Mouse (Mus musculus): Measurements from ENCODE around the gene Gm17545.
A peak's percentile ranks its signal among the peaks of the same experiment; 100 is the strongest.
"Not testable (repeated sequence)": the region's sequence is repeated elsewhere in the genome, so short reads cannot be mapped to it uniquely, and the experiment has no call there.

Gm17545 gene

GRCm38 (mm10) chr9:22453990-22454389 lies at the start of gene Gm17545:
Gene Gm17545, plus strand, starts transcription at chr9:22454290.
- DNase-seq, result not testable (repeated sequence)

- DNase-seq, result no peak
Measured at GRCm38 (mm10) chr9:22405414-22405813, 48.7 kb upstream of the Gm17545 start.

GRCm38 (mm10) chr9:22407633-22408032 lies 46.5 kb upstream of the Gm17545 start:
- not testable (repeated sequence) for DNase-seq

GRCm38 (mm10) chr9:22408344-22408743 lies 45.7 kb upstream of the Gm17545 start:
- not testable (repeated sequence) for DNase-seq

- DNase-seq, result no peak
Measured at GRCm38 (mm10) chr9:22409501-22409900, 44.6 kb upstream of the Gm17545 start.

- peak; percentile 100 for DNase-seq
Measured at GRCm38 (mm10) chr9:22411002-22411857, 42.9 kb upstream of the Gm17545 start, which contains the start of gene 9530077C05Rik. Gene 9530077C05Rik, plus strand, starts transcription at chr9:22411513.

GRCm38 (mm10) chr9:22416187-22416586 lies 37.9 kb upstream of the Gm17545 start:
- DNase-seq, result no peak

GRCm38 (mm10) chr9:22417547-22417946 lies 36.5 kb upstream of the Gm17545 start:
- no peak for DNase-seq

GRCm38 (mm10) chr9:22419877-22420276 lies 34.2 kb upstream of the Gm17545 start:
- DNase-seq, result no peak

- no peak for DNase-seq
Measured at GRCm38 (mm10) chr9:22420491-22420890, 33.6 kb upstream of the Gm17545 start.

GRCm38 (mm10) chr9:22422559-22422958 lies 31.5 kb upstream of the Gm17545 start:
- no peak for DNase-seq

- DNase-seq, result no peak
Measured at GRCm38 (mm10) chr9:22423507-22423906, 30.6 kb upstream of the Gm17545 start.

GRCm38 (mm10) chr9:22424196-22424595 lies 29.9 kb upstream of the Gm17545 start:
- DNase-seq, result no peak

GRCm38 (mm10) chr9:22424719-22425118 lies 29.4 kb upstream of the Gm17545 start:
- DNase-seq, result no peak

GRCm38 (mm10) chr9:22428028-22428665 lies 25.9 kb upstream of the Gm17545 start:
- DNase-seq, result no peak

- DNase-seq, result no peak
Measured at GRCm38 (mm10) chr9:22428666-22429410, 25.3 kb upstream of the Gm17545 start.

GRCm38 (mm10) chr9:22429533-22430241 lies 24.4 kb upstream of the Gm17545 start:
- DNase-seq, result no peak

- DNase-seq, result no peak
Measured at GRCm38 (mm10) chr9:22430315-22430840, 23.7 kb upstream of the Gm17545 start.

- no peak for DNase-seq
Measured at GRCm38 (mm10) chr9:22433221-22433620, 20.9 kb upstream of the Gm17545 start.

GRCm38 (mm10) chr9:22434101-22434500 lies 20.0 kb upstream of the Gm17545 start:
- no peak for DNase-seq

- no peak for DNase-seq
Measured at GRCm38 (mm10) chr9:22438826-22439225, 15.3 kb upstream of the Gm17545 start.

GRCm38 (mm10) chr9:22443157-22443556 lies 10.9 kb upstream of the Gm17545 start:
- DNase-seq, result no peak
